Mouse (Mus musculus) thymus, adult 2 months (tissue): ENCODE data around the gene Nme7. TPM values are rescaled to one million over a fixed set of nuclear protein-coding genes. Genes with fewer than 3 reads are reported as not detected.

Experiments used
- DNase-seq: peaks from one replicate; pipeline ENCODE4 v3.0.0; 2021
- H3K27ac ChIP-seq: fragments of 200-500 bp; 2 replicates; pipeline ENCODE4 v1.5.1; 2012; ENCODE audit warnings: low read length, control low read depth; ENCODE audit not compliant: control insufficient read depth, insufficient read depth
- H3K27me3 ChIP-seq: fragments of 200-500 bp; 2 replicates; pipeline ENCODE4 v1.6.1; 2012; ENCODE audit warnings: mild to moderate bottlenecking, low read length, moderate library complexity, mixed read lengths; ENCODE audit not compliant: control insufficient read depth, insufficient read depth
- H3K36me3 ChIP-seq: fragments of 200-500 bp; 2 replicates; pipeline ENCODE4 v1.6.1; 2012; ENCODE audit warnings: mild to moderate bottlenecking, low read length, moderate library complexity; ENCODE audit not compliant: control insufficient read depth, insufficient read depth
- H3K4me1 ChIP-seq: fragments of 200-500 bp; replicated peaks from 2 replicates; pipeline ENCODE4 v1.6.1; 2012; ENCODE audit warnings: low read length; ENCODE audit not compliant: control insufficient read depth, insufficient read depth
- H3K4me3 ChIP-seq: fragments of 200-500 bp; 2 replicates; pipeline ENCODE4 v1.5.1; 2012; ENCODE audit warnings: mild to moderate bottlenecking, low read length, control low read depth, moderate library complexity; ENCODE audit not compliant: control insufficient read depth, insufficient read depth
- CTCF ChIP-seq: fragments of 200-500 bp; IDR thresholded peaks from 2 replicates; pipeline ENCODE4 v1.5.1; 2012; ENCODE audit warnings: mild to moderate bottlenecking, control low read depth, low read length, moderate library complexity, borderline replicate concordance; ENCODE audit not compliant: control insufficient read depth, poor library complexity, insufficient read depth; ENCODE audit errors: extremely low read depth
- POLR2A ChIP-seq: fragments of 200-500 bp; IDR thresholded peaks from 2 replicates; pipeline ENCODE4 v1.6.1; 2012; ENCODE audit warnings: mild to moderate bottlenecking, low read length, control low read depth, moderate library complexity; ENCODE audit not compliant: control insufficient read depth, poor library complexity, insufficient read depth; ENCODE audit errors: extremely low read depth
- WGBS: fragments of 180-500 bp; shearing (Covaris S2); methylation state at CpG from one replicate; pipeline ENCODE4 v1.1.7; 2018; 5-methylcytosine and 5-hydroxymethylcytosine counted together
- polyA plus RNA-seq: library from polyadenylated mRNA; depleted of rRNA; stranded (reverse); fragments of >200 nt; gene quantifications from 2 replicates; pipeline ENCODE4 v1.2.3, GENCODE M21; 2012

The Nme7 gene
- polyA plus RNA-seq, 1 experiment: 10.7 TPM

DNA sequence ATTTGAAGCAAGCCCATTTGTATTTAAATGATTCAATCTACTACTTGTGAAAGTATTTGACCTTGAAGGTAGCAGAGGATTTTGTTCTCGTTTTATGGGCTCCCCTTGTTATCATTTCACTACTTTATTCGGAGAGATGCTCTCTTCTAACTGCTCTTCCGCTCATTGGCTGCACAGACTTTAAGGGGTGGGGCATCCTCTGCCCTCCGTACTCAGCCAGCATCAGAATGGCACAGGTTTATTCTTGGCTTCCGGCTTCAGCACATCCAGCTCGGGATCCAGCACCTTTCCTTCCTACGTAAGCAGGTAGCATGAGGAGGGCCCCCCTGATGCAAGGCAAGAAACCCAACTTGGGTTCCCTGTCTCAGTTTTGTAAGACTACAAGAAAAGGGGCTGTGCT lies 69.1 kb downstream of the Nme7 start:
- Histone ChIP-seq H3K4me1 (no peaks in the 10 kb centered on the region), H3K27ac (no peak overlapping the region), H3K36me3 (no peaks in the 10 kb centered on the region; the same call in 1 of the 2 replicates), H3K4me3 (no peak overlapping the region), H3K27me3 (no peaks in the 10 kb centered on the region)
- DNase-seq: no peak
- 96% methylated on average over 7 of the region's 7 CpGs for WGBS
- TF ChIP-seq CTCF (no peak), POLR2A (no peak)

DNA sequence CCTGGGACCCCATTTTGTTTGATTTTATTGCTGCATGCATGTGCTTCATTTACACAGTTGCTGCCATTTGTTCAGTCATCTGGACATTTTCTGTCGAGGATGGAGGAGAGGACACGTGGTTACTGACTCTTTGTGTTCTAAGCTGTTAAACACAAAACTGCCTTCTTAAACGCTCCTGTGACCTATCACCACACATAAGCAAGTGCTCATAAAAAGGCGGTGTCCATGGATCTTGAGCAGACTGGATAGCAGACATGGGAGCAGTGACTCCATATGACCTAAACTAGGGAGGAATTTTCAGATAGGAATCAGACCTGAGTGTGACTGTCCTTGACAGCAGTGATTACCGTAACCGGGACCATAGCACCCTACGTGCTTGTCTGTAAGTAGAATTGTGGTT lies 70.1 kb downstream of the Nme7 start:
- WGBS: 96% methylated on average over 7 of the region's 7 CpGs
- no peak overlapping the region for H3K4me3 ChIP-seq
- H3K27me3 ChIP-seq: no peaks in the 10 kb centered on the region
- no peaks in the 10 kb centered on the region for H3K4me1 ChIP-seq
- no peak for DNase-seq
- no peak for TF ChIP-seq POLR2A
- TF ChIP-seq CTCF: no peak
- no peak overlapping the region for H3K27ac ChIP-seq
- H3K36me3 ChIP-seq: no peaks in the 10 kb centered on the region; the same call in 1 of the 2 replicates

DNA sequence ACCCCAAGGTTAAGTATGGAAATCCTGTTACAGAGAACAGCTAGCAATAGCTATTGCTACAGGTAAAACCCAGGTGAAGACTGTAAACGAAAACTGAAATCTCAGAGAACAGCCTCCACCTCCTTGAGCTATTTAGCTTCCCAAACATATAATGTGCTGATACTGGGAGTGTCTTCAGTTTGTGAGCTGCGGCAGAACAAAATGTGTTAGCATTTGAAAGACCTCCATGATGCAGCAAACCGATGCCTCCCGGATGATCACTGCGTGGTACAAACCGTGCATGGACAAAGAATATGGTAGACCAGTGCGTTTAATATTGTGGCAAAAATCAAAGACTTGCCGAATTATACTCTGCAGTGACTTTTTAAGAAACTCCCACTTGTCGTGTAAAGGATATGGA lies 71.7 kb downstream of the Nme7 start:
- TF ChIP-seq CTCF (no peak), POLR2A (no peak)
- WGBS: 97% methylated on average over 9 of the region's 9 CpGs
- no peak overlapping the region for H3K4me3 ChIP-seq

DNA sequence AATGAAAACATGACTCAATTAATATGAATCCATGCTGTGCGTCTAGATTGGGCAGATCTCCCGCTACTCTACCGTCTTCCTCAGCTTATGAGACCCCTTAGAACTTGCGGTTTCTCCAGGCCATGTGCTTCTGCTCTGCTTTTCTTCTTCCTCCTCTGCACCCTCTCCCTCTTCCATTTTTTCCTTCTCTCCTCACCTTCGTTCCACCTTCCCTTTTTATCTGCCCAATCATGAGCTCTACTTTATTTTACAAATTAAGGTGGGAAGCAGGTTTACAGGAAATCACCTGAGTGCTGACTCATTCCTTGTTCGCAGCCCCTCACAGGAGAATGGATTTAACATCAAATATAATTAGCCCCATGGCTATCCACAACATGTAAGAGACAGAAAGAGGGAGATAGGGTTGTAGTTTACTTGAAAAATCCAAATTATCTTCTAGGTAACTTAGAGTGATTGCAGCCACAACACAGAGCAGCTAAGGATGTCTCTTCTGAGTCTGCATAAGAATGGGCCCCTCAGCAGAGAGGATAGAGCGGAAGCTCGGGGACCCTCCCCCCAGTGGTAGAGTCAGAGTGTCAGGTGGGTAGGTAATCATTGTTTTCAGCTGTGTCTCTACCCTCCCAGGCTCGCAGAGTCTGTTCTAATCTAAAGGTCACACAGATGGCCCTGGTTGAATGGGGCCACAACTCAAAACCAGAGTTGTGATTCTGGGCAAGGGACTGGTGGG lies 73.0 kb downstream of the Nme7 start:
- Histone ChIP-seq H3K27ac (no peak overlapping the region), H3K27me3 (no peaks in the 10 kb centered on the region), H3K4me3 (no peak overlapping the region), H3K36me3 (no peaks in the 10 kb centered on the region; the same call in 1 of the 2 replicates), H3K4me1 (no peaks in the 10 kb centered on the region)
- DNase-seq: no peak
- TF ChIP-seq POLR2A: no peak
- TF ChIP-seq CTCF: no peak
- WGBS: 95% methylated on average over 9 of the region's 9 CpGs

More for the DNA sequence above, 71.7 kb downstream of the Nme7 start:
- H3K27me3 ChIP-seq: no peaks in the 10 kb centered on the region
- H3K27ac ChIP-seq: no peak overlapping the region
- no peak for DNase-seq
- no peaks in the 10 kb centered on the region; the same call in 1 of the 2 replicates for H3K36me3 ChIP-seq
- H3K4me1 ChIP-seq: no peaks in the 10 kb centered on the region

DNA sequence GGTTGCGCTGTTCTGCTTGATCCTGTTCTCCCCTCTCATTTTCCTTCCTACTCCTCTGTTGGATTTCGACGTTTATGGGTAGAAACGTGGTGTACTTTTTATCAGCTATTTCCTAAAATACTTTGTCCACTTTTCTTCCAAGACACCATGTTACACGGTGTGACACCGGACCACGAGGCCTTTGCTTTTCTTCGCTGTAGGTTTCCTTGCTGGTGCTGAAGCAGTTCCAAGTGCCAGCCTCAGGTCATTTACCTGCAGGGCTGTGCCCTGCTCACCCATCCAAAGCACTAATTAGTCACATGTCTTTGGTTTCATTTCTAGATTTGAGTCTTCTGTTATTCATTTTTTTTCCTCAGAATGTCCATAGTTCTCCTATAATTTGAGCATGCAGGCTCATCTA lies 79.7 kb downstream of the Nme7 start:
- H3K36me3 ChIP-seq: no peaks in the 10 kb centered on the region
- no peak for DNase-seq
- TF ChIP-seq CTCF: no peak
- no peak for TF ChIP-seq POLR2A
- 92% methylated on average over 8 of the region's 8 CpGs for WGBS
- no peaks in the 10 kb centered on the region for H3K4me1 ChIP-seq
- H3K27ac ChIP-seq: no peak overlapping the region
- no peak overlapping the region for H3K4me3 ChIP-seq
- no peaks in the 10 kb centered on the region for H3K27me3 ChIP-seq

DNA sequence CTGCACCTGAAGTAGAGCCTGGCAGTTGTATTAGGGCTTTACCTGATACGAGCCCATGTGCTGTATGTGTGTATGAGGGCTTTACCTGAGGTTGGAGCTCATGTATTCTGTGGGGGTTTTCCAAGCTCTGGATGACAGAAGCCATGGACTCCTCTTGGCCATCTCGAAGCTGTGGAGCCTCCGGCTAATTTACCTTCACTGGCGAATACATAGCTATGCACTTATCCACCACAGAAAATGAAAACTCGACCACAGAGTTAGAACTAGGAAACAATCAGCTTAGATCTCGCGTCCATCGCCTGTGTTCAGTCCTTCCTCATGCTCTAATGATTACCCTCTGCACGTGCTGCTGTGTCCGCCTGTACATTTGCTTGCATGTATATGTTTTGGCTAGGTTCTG lies 80.4 kb downstream of the Nme7 start:
- Histone ChIP-seq H3K4me1 (no peaks in the 10 kb centered on the region), H3K27ac (no peak overlapping the region), H3K27me3 (no peaks in the 10 kb centered on the region), H3K4me3 (no peak overlapping the region), H3K36me3 (no peaks in the 10 kb centered on the region)
- WGBS: 95% methylated on average over 10 of the region's 10 CpGs
- TF ChIP-seq CTCF (no peak), POLR2A (no peak)
- DNase-seq: no peak
